Mouse (Mus musculus): ENCODE data around the gene Pgpep1l. TPM values are rescaled to one million over a fixed set of nuclear protein-coding genes. Genes with fewer than 3 reads are reported as not detected.

Pgpep1l gene
- polyA plus RNA-seq, 1 experiment from 2014 or later: not detected

DNA sequence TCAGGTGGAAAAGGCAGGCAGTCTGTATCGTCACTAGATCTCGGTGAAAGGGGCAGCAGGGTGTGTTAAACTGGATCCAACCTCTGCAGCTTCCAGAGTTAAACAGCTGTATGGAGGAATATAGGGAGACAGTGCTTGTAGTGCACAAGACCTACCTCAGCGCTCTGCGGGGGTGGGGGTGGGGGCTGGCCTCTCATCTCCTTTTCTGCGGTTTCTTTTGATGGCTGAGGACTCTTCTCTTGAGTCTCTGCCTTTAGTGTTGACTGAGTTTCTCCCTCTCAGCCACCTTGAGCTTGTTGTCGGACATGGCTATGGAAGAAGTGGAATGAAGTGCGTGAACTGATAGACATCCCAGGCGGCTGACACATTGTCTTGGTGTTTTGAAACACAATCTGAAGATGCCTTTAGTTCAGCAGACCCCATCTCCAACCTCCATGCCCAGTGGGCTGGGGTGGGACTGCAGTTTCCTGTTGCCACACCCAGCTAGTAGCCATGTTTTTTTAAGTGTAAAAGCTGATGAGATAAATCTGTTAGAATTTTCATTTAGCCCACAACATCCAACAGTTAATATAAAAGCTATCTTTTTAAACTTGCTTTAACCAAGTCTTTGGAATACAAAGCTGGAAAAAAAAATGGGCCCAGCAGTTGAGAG, 58.1 kb downstream of the Pgpep1l start:
- ATAC-seq (ENCODE audit: low read depth): no peak
- Histone ChIP-seq H3K4me1 (replicated peaks) (0 out of 2 replicates have a peak, but pooled peaks cover under 1% of the 10 kb centered on the region), H3K4me2 (no peak overlapping the region), H3K9ac (no peak overlapping the region), H3K9me3 (replicated peaks) (no peaks in the 10 kb centered on the region), H3K27me3 (no peaks in the 10 kb centered on the region), H3K36me3 (peaks cover 65% of the 10 kb centered on the region), H3K4me3 (replicated peaks) (no peak overlapping the region), H3K27ac (no peak overlapping the region)
- 76% methylated on average over 8 of the region's 8 CpGs for WGBS (ENCODE audit: insufficient replicate concordance)
- DNase-seq: no peak

DNA sequence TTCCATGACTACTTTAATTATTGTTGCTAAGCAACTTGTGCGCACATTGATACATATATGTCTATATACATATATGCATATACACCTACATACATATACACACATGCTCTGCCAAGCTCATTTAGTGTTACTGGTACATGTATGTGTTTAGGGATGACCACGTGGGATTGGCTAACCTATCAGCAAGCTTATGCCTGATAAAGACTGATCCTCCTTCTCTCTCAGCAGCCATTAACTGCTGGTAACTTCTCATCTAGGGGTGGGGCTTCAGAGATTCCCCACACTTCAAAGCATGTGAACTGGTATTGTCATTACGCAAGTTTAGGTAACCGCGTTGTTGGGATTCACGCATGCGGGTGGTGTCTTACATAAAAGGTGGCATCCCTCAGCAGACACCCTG, 64.4 kb downstream of the Pgpep1l start:
- Histone ChIP-seq H3K4me2 (no peak overlapping the region), H3K36me3 (peaks cover 55% of the 10 kb centered on the region), H3K9ac (no peak overlapping the region), H3K27me3 (no peaks in the 10 kb centered on the region), H3K9me3 (replicated peaks) (no peaks in the 10 kb centered on the region), H3K4me3 (replicated peaks) (no peak overlapping the region), H3K4me1 (replicated peaks) (peaks cover 14% of the 10 kb centered on the region), H3K27ac (no peak overlapping the region)
- no peak for ATAC-seq (ENCODE audit: low read depth)
- WGBS (ENCODE audit: insufficient replicate concordance): 84% methylated on average over 7 of the region's 7 CpGs
- DNase-seq: no peak

DNA sequence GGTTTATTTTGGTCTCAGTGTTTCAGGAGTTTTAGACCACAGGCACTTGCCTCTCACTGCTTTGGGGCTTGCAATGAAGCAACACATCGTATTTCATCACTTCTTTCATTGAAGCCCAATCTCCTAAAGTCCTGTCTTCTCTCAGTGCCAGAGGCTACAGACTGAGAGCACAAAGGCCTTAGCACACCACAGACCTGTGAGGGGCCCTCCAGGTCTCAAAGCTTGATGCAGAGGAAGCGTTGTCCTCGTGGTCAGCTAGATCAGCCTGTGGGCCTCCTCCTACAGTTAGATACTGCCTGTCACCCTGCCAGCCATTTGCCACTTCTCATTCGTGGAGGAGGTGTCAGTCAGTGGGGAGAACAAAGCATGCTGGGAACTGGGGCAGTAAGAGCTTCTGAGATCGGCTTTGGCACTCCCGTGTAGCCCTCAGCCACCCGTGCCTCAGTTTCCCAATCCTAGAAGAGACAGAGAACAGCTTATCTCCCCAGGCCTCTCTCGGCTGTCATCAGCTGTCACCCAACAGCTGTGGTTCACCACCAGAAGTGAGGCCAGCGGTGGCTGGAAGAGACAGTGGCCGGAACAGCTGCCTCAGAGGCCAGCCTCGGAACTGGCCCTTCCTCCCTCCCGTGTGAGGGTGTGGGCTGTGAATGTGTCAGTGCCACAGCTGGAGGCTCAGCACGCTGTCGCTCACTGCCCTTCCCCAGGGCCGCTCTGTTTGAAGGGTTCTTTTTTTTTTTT, 69.9 kb downstream of the Pgpep1l start:
- Histone ChIP-seq H3K27me3 (no peaks in the 10 kb centered on the region), H3K27ac (no peak overlapping the region; the same call in 1 of the 2 replicates), H3K4me1 (replicated peaks) (peaks cover 32% of the 10 kb centered on the region), H3K9ac (no peak overlapping the region), H3K4me2 (no peak overlapping the region), H3K9me3 (replicated peaks) (no peaks in the 10 kb centered on the region), H3K4me3 (replicated peaks) (no peak overlapping the region), H3K36me3 (peaks cover 60% of the 10 kb centered on the region)
- DNase-seq (no peak), ATAC-seq (ENCODE audit: low read depth) (0 out of 2 replicates have a peak, but pooled peaks have one; percentile 33)
- WGBS (ENCODE audit: insufficient replicate concordance): 50% methylated on average over 15 of the region's 15 CpGs

DNA sequence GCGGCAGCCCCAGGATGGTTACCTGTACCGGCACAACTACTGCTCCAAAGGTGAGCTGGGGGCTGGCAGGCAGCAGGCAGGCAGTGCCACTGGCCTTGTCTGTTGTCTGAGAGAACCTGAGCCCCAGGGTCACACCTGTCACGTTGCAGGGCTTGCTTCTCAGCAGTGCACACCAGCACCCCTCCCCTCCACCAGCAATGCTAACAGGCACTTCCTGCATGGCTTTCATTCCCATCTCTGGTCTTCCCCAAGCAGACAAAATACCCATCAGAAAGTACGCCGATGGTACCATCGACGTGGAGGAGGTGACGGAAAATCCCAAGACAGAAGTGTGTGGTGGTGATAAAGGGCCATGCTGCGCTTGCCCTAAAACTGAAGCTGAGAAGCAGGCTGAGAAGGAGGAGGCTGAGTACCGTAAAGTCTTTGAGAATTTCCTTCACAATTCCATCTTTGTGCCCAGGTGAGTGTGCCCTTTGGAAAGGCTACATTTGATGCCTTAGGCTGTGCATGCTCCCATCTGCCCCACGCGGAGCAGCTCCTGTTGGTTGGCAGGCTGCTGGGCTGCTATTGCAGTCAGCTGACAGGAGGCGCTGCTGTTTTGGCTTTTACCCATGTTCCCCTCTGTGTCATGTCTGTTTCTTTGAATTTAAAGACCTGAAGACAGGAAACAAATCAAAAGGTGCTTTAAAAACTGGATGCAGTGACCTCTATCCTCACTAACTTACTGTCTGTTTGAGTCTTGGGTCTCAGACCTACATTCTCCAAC, 74.2 kb downstream of the Pgpep1l start:
- peak overlapping the region; percentile 27 for H3K4me3 ChIP-seq (replicated peaks)
- ATAC-seq (ENCODE audit: low read depth) (no peak), DNase-seq (no peak)
- H3K9ac ChIP-seq: peak overlapping the region; percentile 31; the same call in 1 of the 2 replicates
- H3K27ac ChIP-seq: peak overlapping the region; percentile 76
- H3K9me3 ChIP-seq (replicated peaks): no peaks in the 10 kb centered on the region
- peaks cover 40% of the 10 kb centered on the region for H3K36me3 ChIP-seq
- H3K4me2 ChIP-seq: peak overlapping the region; percentile 59
- 28% methylated on average over 13 of the region's 13 CpGs for WGBS (ENCODE audit: insufficient replicate concordance)
- no peaks in the 10 kb centered on the region for H3K27me3 ChIP-seq
- H3K4me1 ChIP-seq (replicated peaks): peaks cover 47% of the 10 kb centered on the region

DNA sequence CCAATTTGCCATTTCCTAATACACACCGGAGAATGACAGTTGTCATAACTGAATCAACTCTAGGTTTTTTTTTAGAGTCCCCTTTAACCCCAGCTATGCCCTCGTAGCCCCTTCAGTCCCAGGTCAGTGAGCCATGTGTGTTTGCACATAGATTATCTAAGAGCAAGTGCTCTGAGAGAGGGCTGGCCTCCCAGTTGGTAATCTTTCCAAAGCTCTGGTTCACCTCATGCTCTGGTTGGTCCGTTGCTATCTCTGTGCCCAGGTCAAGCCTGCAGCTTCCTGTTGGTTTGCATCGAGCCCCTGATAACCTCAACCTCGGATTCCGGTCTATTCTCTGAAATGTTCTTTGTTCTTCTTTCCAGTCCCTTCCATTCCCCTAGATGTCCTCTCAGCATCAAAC, 74.8 kb downstream of the Pgpep1l start:
- peak overlapping the region; percentile 31; the same call in 1 of the 2 replicates for H3K9ac ChIP-seq
- no peaks in the 10 kb centered on the region for H3K9me3 ChIP-seq (replicated peaks)
- peaks cover 47% of the 10 kb centered on the region for H3K4me1 ChIP-seq (replicated peaks)
- peak overlapping the region; percentile 27 for H3K4me3 ChIP-seq (replicated peaks)
- peaks cover 40% of the 10 kb centered on the region for H3K36me3 ChIP-seq
- H3K27ac ChIP-seq: peak overlapping the region; percentile 76
- H3K4me2 ChIP-seq: peak overlapping the region; percentile 59
- 1% methylated on average over 6 of the region's 6 CpGs for WGBS (ENCODE audit: insufficient replicate concordance)
- peak; percentile 69 for DNase-seq
- ATAC-seq (ENCODE audit: low read depth): peak; percentile 90
- H3K27me3 ChIP-seq: no peaks in the 10 kb centered on the region

Other genes with a start within 250 kb of the Pgpep1l start
- gene Fam169b, start 9.6 kb upstream of the Pgpep1l start, polyA plus RNA-seq (2015; fragmentation: Nextera tagmentation; extraction: Ambion mirVana): 0.14 and 0.32 TPM in 2 replicates

All from liver, embryonic 13.5 days (tissue).